ENCODE assay signal across 14 mouse cellular contexts in genomic region chr10:7057546-7057945, GRCm38 (mm10). TPM values are rescaled to one million over a fixed set of nuclear protein-coding genes. Genes with fewer than 3 reads are reported as not detected.
"Had no signal": no experiment of that assay in that cellular context is flagged by ENCODE, and none has a peak within 500 bp of the region (broad histone marks: within the 10 kb centered on the region; RNA-seq: fewer than 3 reads in every experiment).

No protein-coding gene starts in this region.

- ATAC-seq: liver, postnatal 0 days; lung, postnatal 0 days; midbrain, embryonic 13.5 days; midbrain, embryonic 15.5 days had no signal

- DNase-seq: liver, postnatal 0 days; lung, adult 2 months; lung, postnatal 14 days; lung, postnatal 36 days; retina, postnatal 1 day; right cerebral cortex, adult 18-20 months; right cerebral cortex, postnatal 14 days; thymus, adult 18-20 months; thymus, postnatal 14 days; thymus, postnatal 4 days had no signal

RNA-seq across cellular contexts. Expression of gene Ipcef1, which starts 5.3 kb away (rescaled TPM):
- polyA plus RNA-seq: myocyte had no signal
